Mouse (Mus musculus) heart, postnatal 0 days (tissue): ENCODE measurements around the gene Vsig2. TPM values are rescaled to one million over a fixed set of nuclear protein-coding genes. Genes with fewer than 3 reads are reported as not detected.

Experiments used
- ATAC-seq: fragments of 200-750 bp; cut with Nextera tagmentation; 2 replicates; pipeline ENCODE4 v1.8.0; 2017; ENCODE audit warnings: low read depth, moderate number of reproducible peaks, moderate library complexity; ENCODE audit not compliant: insufficient read depth
- DNase-seq: peaks from one replicate; pipeline ENCODE4 v3.0.0-alpha.2; 2016; ENCODE audit warnings: low spot score
- H3K27ac ChIP-seq: fragments of 300-500 bp; sonication (generic); 2 replicates; pipeline ENCODE4 v1.5.1; 2014; ENCODE audit warnings: low read depth, mild to moderate bottlenecking
- H3K27me3 ChIP-seq: fragments of 300-500 bp; sonication (generic); 2 replicates; pipeline ENCODE4 v1.6.1; 2014; ENCODE audit warnings: low read length, mixed read lengths; ENCODE audit not compliant: control insufficient read depth, insufficient read depth
- H3K36me3 ChIP-seq: fragments of 300-500 bp; sonication (generic); replicated peaks from 2 replicates; pipeline ENCODE4 v1.6.1; 2014; ENCODE audit warnings: low read length, mixed read lengths; ENCODE audit not compliant: control insufficient read depth, insufficient read depth
- H3K4me1 ChIP-seq: fragments of 300-500 bp; sonication (generic); 2 replicates; pipeline ENCODE4 v1.6.1; 2014; ENCODE audit warnings: antibody characterized with exemption; ENCODE audit not compliant: control insufficient read depth, insufficient read depth
- H3K4me2 ChIP-seq: fragments of 300-500 bp; sonication (generic); 2 replicates; pipeline ENCODE4 v1.6.1; 2014; ENCODE audit warnings: low read depth, mild to moderate bottlenecking, low read length, moderate library complexity
- H3K4me3 ChIP-seq: fragments of 300-500 bp; sonication (generic); 2 replicates; pipeline ENCODE4 v1.5.1; 2014; ENCODE audit warnings: low read depth, low read length
- H3K9ac ChIP-seq: fragments of 300-500 bp; sonication (generic); replicated peaks from 2 replicates; pipeline ENCODE4 v1.6.1; 2014; ENCODE audit warnings: low read depth, low read length, mixed read lengths
- H3K9me3 ChIP-seq: fragments of 300-500 bp; sonication (generic); replicated peaks from 2 replicates; pipeline ENCODE4 v1.6.1; 2016; ENCODE audit warnings: low read length; ENCODE audit not compliant: control insufficient read depth
- CTCF ChIP-seq: IDR thresholded peaks from 2 replicates; pipeline ENCODE4 v1.5.1; 2016; ENCODE audit warnings: antibody characterized with exemption, control low read depth, low read depth
- EP300 ChIP-seq: IDR thresholded peaks from 2 replicates; pipeline ENCODE4 v1.6.1; 2016; ENCODE audit warnings: antibody characterized with exemption, low read depth
- WGBS: fragments of 180-500 bp; shearing (Covaris S2); extraction: QIAGEN DNeasy Blood & Tissue Kit; methylation state at CpG from one replicate; pipeline ENCODE4 v1.1.7; 2014; 5-methylcytosine and 5-hydroxymethylcytosine counted together
- polyA plus RNA-seq: library from polyadenylated mRNA; unstranded; fragments of >200 nt; fragmentation: Nextera tagmentation; extraction: Ambion mirVana; gene quantifications from 2 replicates; pipeline ENCODE4 v1.2.1, GENCODE M21; 2015
- total RNA-seq: library from RNA; depleted of rRNA; stranded (reverse); fragments of >200 nt; gene quantifications from 2 replicates; pipeline ENCODE4 v1.2.3, GENCODE M21; 2014; ENCODE audit warnings: low replicate concordance

The Vsig2 gene
- total and polyA plus RNA-seq, 2 experiments from 2014 or later = 1.5 TPM; not detected in 1

- ATAC-seq (no peak; the same call in 1 of the 2 replicates), DNase-seq (no peak)
- no peak overlapping the region for H3K4me3 ChIP-seq
- no peaks in the 10 kb centered on the region for H3K9me3 ChIP-seq
- WGBS = 34% methylated on average over 4 of the region's 4 CpGs
- no peaks in the 10 kb centered on the region for H3K36me3 ChIP-seq
- TF ChIP-seq EP300 (no peak), CTCF (no peak)
- peak overlapping the region; percentile 42 for H3K4me2 ChIP-seq
- no peaks in the 10 kb centered on the region for H3K27me3 ChIP-seq
- peak overlapping the region; percentile 30; the same call in 1 of the 2 replicates for H3K27ac ChIP-seq
- peaks cover 28% of the 10 kb centered on the region for H3K4me1 ChIP-seq
- no peak overlapping the region for H3K9ac ChIP-seq
These were observed 29.7 kb downstream of the Vsig2 start for GRCm38 (mm10) chr9:37568605-37569214.

GRCm38 (mm10) chr9:37569231-37569835 is 30.3 kb downstream of the Vsig2 start:
- no peak overlapping the region for H3K27ac ChIP-seq
- no peaks in the 10 kb centered on the region for H3K9me3 ChIP-seq
- 63% methylated on average over 2 of the region's 2 CpGs for WGBS
- no peak for ATAC-seq
- no peak for DNase-seq
- H3K36me3 ChIP-seq = no peaks in the 10 kb centered on the region
- no peaks in the 10 kb centered on the region for H3K27me3 ChIP-seq
- H3K4me1 ChIP-seq = peaks cover 28% of the 10 kb centered on the region
- no peak overlapping the region for H3K4me3 ChIP-seq
- no peak for TF ChIP-seq EP300
- TF ChIP-seq CTCF = no peak
- no peak overlapping the region for H3K9ac ChIP-seq
- H3K4me2 ChIP-seq = no peak overlapping the region

GRCm38 (mm10) chr9:37572204-37572876 is 33.3 kb downstream of the Vsig2 start:
- no peak for DNase-seq
- WGBS = 23% methylated on average over 3 of the region's 3 CpGs
- ATAC-seq = no peak
- Histone ChIP-seq H3K27ac (no peak overlapping the region), H3K4me2 (no peak overlapping the region), H3K27me3 (no peaks in the 10 kb centered on the region), H3K9ac (no peak overlapping the region), H3K9me3 (no peaks in the 10 kb centered on the region), H3K36me3 (no peaks in the 10 kb centered on the region), H3K4me3 (no peak overlapping the region), H3K4me1 (peaks cover 28% of the 10 kb centered on the region)
- TF ChIP-seq CTCF = no peak
- TF ChIP-seq EP300 = no peak

- no peak for TF ChIP-seq EP300
- Histone ChIP-seq H3K27ac (no peak overlapping the region), H3K36me3 (no peaks in the 10 kb centered on the region), H3K4me3 (no peak overlapping the region), H3K4me1 (0 out of 2 replicates have a peak, but pooled peaks cover 7% of the 10 kb centered on the region), H3K9ac (no peak overlapping the region), H3K27me3 (no peaks in the 10 kb centered on the region), H3K9me3 (no peaks in the 10 kb centered on the region), H3K4me2 (no peak overlapping the region)
- no peak for DNase-seq
- WGBS = 35% methylated on average over 14 of the region's 14 CpGs
- no peak for ATAC-seq
These were observed 37.4 kb downstream of the Vsig2 start for GRCm38 (mm10) chr9:37576436-37576930.

- WGBS = 79% methylated on average over 5 of the region's 5 CpGs
These were observed 44.5 kb downstream of the Vsig2 start for GRCm38 (mm10) chr9:37583594-37583993.

More at GRCm38 (mm10) chr9:37583594-37583993, 44.5 kb downstream of the Vsig2 start:
- Histone ChIP-seq H3K9me3 (no peaks in the 10 kb centered on the region), H3K27ac (no peak overlapping the region), H3K4me3 (no peak overlapping the region), H3K27me3 (no peaks in the 10 kb centered on the region), H3K4me2 (no peak overlapping the region), H3K36me3 (no peaks in the 10 kb centered on the region), H3K4me1 (no peaks in the 10 kb centered on the region), H3K9ac (no peak overlapping the region)
- DNase-seq (no peak), ATAC-seq (no peak)
- TF ChIP-seq CTCF = no peak
